Mouse (Mus musculus) lung, postnatal 0 days (tissue): ENCODE measurements around the gene Cct8l1. TPM values are rescaled to one million over a fixed set of nuclear protein-coding genes. Genes with fewer than 3 reads are reported as not detected.

Experiments
- ATAC-seq: fragments of 200-750 bp; cut with Nextera tagmentation; 2 replicates; pipeline ENCODE4 v1.8.0; 2017; ENCODE audit warnings: moderate library complexity
- DNase-seq: peaks from one replicate; pipeline ENCODE4 v3.0.0-alpha.2; 2016; ENCODE audit warnings: low spot score
- H3K27ac ChIP-seq: fragments of 300-500 bp; sonication (generic); 2 replicates; pipeline ENCODE4 v1.5.1; 2014; ENCODE audit warnings: antibody characterized with exemption, mild to moderate bottlenecking, low read length, mixed read lengths
- H3K27me3 ChIP-seq: fragments of 300-500 bp; sonication (generic); replicated peaks from 2 replicates; pipeline ENCODE4 v1.6.1; 2014; ENCODE audit warnings: low read length, mixed read lengths; ENCODE audit not compliant: insufficient read depth
- H3K36me3 ChIP-seq: fragments of 300-500 bp; sonication (generic); 2 replicates; pipeline ENCODE4 v1.6.1; 2014; ENCODE audit warnings: low read length, mixed read lengths; ENCODE audit not compliant: insufficient read depth
- H3K4me1 ChIP-seq: fragments of 300-500 bp; sonication (generic); 2 replicates; pipeline ENCODE4 v1.6.1; 2014; ENCODE audit warnings: antibody characterized with exemption, low read depth, low read length, mixed read lengths; ENCODE audit not compliant: insufficient read depth
- H3K4me2 ChIP-seq: fragments of 300-500 bp; sonication (generic); replicated peaks from 2 replicates; pipeline ENCODE4 v1.6.1; 2014; ENCODE audit warnings: low read depth, mild to moderate bottlenecking, low read length, moderate library complexity, mixed read lengths
- H3K4me3 ChIP-seq: fragments of 300-500 bp; sonication (generic); 2 replicates; pipeline ENCODE4 v1.5.1; 2014; ENCODE audit warnings: low read depth, low read length
- H3K9ac ChIP-seq: fragments of 300-500 bp; sonication (generic); replicated peaks from 2 replicates; pipeline ENCODE4 v1.6.1; 2014; ENCODE audit warnings: low read depth, mild to moderate bottlenecking
- H3K9me3 ChIP-seq: fragments of 300-500 bp; sonication (generic); 2 replicates; pipeline ENCODE4 v1.6.1; 2016; ENCODE audit warnings: low read length, mixed read lengths
- CTCF ChIP-seq: IDR thresholded peaks from 2 replicates; pipeline ENCODE4 v1.5.1; 2016; ENCODE audit warnings: antibody characterized with exemption, mild to moderate bottlenecking
- EP300 ChIP-seq: IDR thresholded peaks from 2 replicates; pipeline ENCODE4 v1.6.1; 2016; ENCODE audit warnings: antibody characterized with exemption, mild to moderate bottlenecking, control low read depth
- WGBS: fragments of 180-500 bp; shearing (Covaris S2); extraction: QIAGEN DNeasy Blood & Tissue Kit; methylation state at CpG from one replicate; pipeline ENCODE4 v1.1.7; 2014; 5-methylcytosine and 5-hydroxymethylcytosine counted together
- polyA plus RNA-seq: library from polyadenylated mRNA; unstranded; fragments of >200 nt; fragmentation: Nextera tagmentation; extraction: Ambion mirVana; gene quantifications from 2 replicates; pipeline ENCODE4 v1.2.1, GENCODE M21; 2015

Gene Cct8l1
- polyA plus RNA-seq, 1 experiment from 2014 or later, result not detected

GRCm38 (mm10) chr5:25497720-25498345 lies 18.0 kb upstream of the Cct8l1 start:
- DNase-seq (peak; percentile 70), ATAC-seq (peak; percentile 19)
- Histone ChIP-seq H3K27ac (peak overlapping the region; percentile 100), H3K9me3 (no peaks in the 10 kb centered on the region), H3K36me3 (no peaks in the 10 kb centered on the region), H3K9ac (peak overlapping the region; percentile 95), H3K4me1 (peaks cover 4% of the 10 kb centered on the region; the same call in 1 of the 2 replicates), H3K4me3 (peak overlapping the region; percentile 99), H3K4me2 (peak overlapping the region; percentile 77), H3K27me3 (no peaks in the 10 kb centered on the region)
- 4% methylated on average over 72 of the region's 78 CpGs for WGBS
- TF ChIP-seq EP300 (no peak), CTCF (no peak)

- Histone ChIP-seq H3K4me2 (peak within 1 kb of the TSS; percentile 77), H3K9ac (peak within 1 kb of the TSS; percentile 95), H3K27me3 (no peaks in the 10 kb centered on the region), H3K36me3 (no peaks in the 10 kb centered on the region), H3K4me1 (peaks cover 4% of the 10 kb centered on the region; the same call in 1 of the 2 replicates), H3K4me3 (peak within 1 kb of the TSS; percentile 99), H3K27ac (peak within 1 kb of the TSS; percentile 100), H3K9me3 (no peaks in the 10 kb centered on the region)
- no peak for TF ChIP-seq CTCF
- no peak for TF ChIP-seq EP300
- 1% methylated on average over 17 of the region's 54 CpGs for WGBS
- DNase-seq (peak; percentile 85), ATAC-seq (peak; percentile 0; the same call in 1 of the 2 replicates)
Observed at GRCm38 (mm10) chr5:25498346-25498820, 17.5 kb upstream of the Cct8l1 start, which contains the start of gene Kmt2c. TSS of gene Kmt2c (minus strand) at chr5:25498783.

GRCm38 (mm10) chr5:25498821-25499422 lies 16.9 kb upstream of the Cct8l1 start:
- Histone ChIP-seq H3K27me3 (no peaks in the 10 kb centered on the region), H3K4me1 (peaks cover 4% of the 10 kb centered on the region; the same call in 1 of the 2 replicates), H3K36me3 (no peaks in the 10 kb centered on the region), H3K4me3 (peak overlapping the region; percentile 99), H3K9ac (peak overlapping the region; percentile 95), H3K27ac (peak overlapping the region; percentile 100), H3K4me2 (peak overlapping the region; percentile 77), H3K9me3 (no peaks in the 10 kb centered on the region)
- ATAC-seq, result peak; percentile 83
- TF ChIP-seq EP300, result no peak
- TF ChIP-seq CTCF, result no peak
- under 1% methylated on average over 22 of the region's 87 CpGs for WGBS
- peak; percentile 91 for DNase-seq

- no peaks in the 10 kb centered on the region for H3K36me3 ChIP-seq
- peak overlapping the region; percentile 95 for H3K9ac ChIP-seq
- no peaks in the 10 kb centered on the region for H3K27me3 ChIP-seq
- H3K4me3 ChIP-seq, result peak overlapping the region; percentile 82
- ATAC-seq (peak; percentile 83), DNase-seq (peak; percentile 98)
- H3K4me2 ChIP-seq, result peak overlapping the region; percentile 77
- no peaks in the 10 kb centered on the region for H3K9me3 ChIP-seq
- peaks cover 4% of the 10 kb centered on the region; the same call in 1 of the 2 replicates for H3K4me1 ChIP-seq
- under 1% methylated on average over 75 of the region's 90 CpGs for WGBS
- TF ChIP-seq CTCF (peak; percentile 30), EP300 (0 out of 2 replicates have a peak, but pooled peaks have one; percentile 8)
- H3K27ac ChIP-seq, result peak overlapping the region; percentile 100
Observed at GRCm38 (mm10) chr5:25499423-25500398, 16.2 kb upstream of the Cct8l1 start.

GRCm38 (mm10) chr5:25500686-25501085 lies 15.2 kb upstream of the Cct8l1 start:
- no peak overlapping the region; the same call in 1 of the 2 replicates for H3K4me3 ChIP-seq
- no peaks in the 10 kb centered on the region for H3K27me3 ChIP-seq
- peak overlapping the region; percentile 77; the same call in 1 of the 2 replicates for H3K4me2 ChIP-seq
- H3K9ac ChIP-seq, result no peak overlapping the region
- peaks cover 4% of the 10 kb centered on the region; the same call in 1 of the 2 replicates for H3K4me1 ChIP-seq
- ATAC-seq (no peak), DNase-seq (no peak)
- no peaks in the 10 kb centered on the region for H3K36me3 ChIP-seq
- H3K9me3 ChIP-seq, result no peaks in the 10 kb centered on the region
- TF ChIP-seq CTCF (no peak), EP300 (no peak)
- 70% methylated on average over 7 of the region's 7 CpGs for WGBS
- no peak overlapping the region for H3K27ac ChIP-seq
